Mouse (Mus musculus): Measurements from ENCODE around the gene Qrich1. TPM values are rescaled to one million over a fixed set of nuclear protein-coding genes. Genes with fewer than 3 reads are reported as not detected.
A peak's percentile ranks its signal among the peaks of the same experiment; 100 is the strongest.

Gene Qrich1
- total RNA-seq, 2 experiments from 2014 or later, result 61.6 to 65.7 TPM

GRCm38 (mm10) chr9:108491286-108491580 is 25.4 kb upstream of the Qrich1 start:
- intact Hi-C loops (cut with DNase I), result no loop called here
- DNase-seq (ENCODE audit: low spot score), result no peak

DNA sequence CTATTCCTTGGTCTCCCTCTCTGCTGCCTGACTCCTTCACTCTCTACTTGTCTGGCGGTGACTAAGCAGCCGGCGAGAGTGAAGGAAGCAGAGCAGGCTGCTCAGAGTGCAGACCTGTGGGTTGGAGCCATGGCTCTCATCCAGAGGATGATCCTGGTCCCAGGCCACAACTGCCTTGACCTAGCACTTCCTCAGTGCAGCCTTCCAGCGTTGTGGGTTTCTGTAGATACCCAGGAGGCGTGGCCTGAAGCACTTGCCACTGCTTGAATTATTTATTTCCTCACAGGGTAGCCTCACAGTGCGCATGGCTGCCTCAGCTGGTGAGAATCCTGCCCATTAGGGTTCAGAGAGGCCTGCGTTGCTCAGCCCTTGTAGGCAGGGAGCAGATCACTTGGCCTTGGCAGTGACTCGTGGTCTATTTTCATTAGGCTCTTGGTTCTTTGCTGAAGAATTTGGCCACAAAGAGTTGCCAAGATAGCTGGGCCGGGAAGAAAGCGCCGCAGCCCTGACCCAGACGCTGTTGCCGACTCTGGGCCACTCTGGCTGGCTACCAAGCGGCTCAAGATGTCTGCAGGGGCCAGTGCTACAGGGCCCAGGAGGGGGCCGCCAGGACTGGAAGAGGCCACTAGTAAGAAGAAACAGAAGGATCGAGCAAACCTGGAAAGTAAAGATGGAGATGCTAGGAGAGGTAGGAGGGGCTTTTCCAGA is 24.4 kb upstream of the Qrich1 start:
- DNase-seq (ENCODE audit: low spot score), result no peak

DNA sequence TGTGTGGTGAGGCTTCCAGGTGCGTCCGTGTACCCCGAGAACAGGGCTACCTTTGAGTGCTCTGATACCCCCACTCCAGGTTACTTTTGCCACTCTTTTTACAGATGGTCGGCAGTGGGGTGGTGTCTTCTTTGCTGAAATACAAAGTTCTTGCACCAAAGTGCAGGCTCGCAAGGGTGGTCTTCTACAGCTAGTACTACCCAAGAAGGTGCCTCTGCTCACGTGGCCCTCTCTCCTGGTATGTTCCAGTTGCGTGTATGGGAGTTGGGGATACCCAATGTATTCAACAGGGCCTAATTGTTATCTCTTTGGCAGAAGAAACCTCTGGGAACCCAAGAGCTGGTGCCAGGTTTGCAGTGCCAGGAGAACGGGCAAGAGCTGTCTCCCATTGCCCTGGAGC is 23.4 kb upstream of the Qrich1 start:
- intact Hi-C loops (cut with DNase I), result loop anchor here (2.0 kb wide), 1 partner anchor 22 kb away; no protein-coding TSS in a partner anchor

More for the DNA sequence above, 24.4 kb upstream of the Qrich1 start:
- intact Hi-C loops (cut with DNase I), result loop anchor here (2.0 kb wide), 1 partner anchor 23 kb away; no protein-coding TSS in a partner anchor

DNA sequence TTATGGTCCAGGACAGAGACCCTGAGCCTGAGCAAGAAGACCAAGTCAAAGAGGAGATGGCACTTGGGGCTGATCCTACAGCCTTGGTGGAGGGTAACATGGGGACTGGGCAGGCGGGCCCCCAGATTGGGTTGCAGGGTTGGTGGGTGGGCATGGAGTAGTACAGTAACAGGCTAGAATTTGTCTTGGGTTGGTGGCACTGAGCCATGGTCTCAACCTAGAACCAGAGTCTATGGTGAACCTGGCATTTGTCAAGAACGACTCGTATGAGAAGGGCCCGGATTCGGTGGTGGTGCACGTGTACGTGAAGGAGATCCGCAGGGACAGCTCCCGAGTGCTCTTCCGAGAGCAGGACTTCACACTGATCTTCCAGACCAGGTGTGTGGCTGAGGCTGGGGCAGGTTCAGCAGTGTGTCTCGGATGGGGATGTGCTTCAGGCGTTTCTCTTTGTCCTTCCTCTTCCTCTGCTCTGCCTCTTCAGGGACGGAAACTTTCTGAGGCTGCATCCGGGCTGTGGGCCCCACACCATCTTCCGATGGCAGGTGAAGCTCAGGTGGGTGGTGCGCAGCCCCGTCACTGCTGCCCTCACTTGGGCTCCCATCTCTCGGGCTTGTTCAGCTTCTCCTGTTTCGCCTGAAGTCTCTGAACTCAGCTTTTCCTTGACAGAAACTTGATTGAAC is 22.3 kb upstream of the Qrich1 start:
- intact Hi-C loops (cut with DNase I), result no loop called here
- no peak for DNase-seq (ENCODE audit: low spot score)

More for the DNA sequence above, 23.4 kb upstream of the Qrich1 start:
- DNase-seq (ENCODE audit: low spot score), result no peak

GRCm38 (mm10) chr9:108494905-108495304 is 21.7 kb upstream of the Qrich1 start:
- intact Hi-C loops (cut with DNase I), result no loop called here
- no peak for DNase-seq (ENCODE audit: low spot score)

DNA sequence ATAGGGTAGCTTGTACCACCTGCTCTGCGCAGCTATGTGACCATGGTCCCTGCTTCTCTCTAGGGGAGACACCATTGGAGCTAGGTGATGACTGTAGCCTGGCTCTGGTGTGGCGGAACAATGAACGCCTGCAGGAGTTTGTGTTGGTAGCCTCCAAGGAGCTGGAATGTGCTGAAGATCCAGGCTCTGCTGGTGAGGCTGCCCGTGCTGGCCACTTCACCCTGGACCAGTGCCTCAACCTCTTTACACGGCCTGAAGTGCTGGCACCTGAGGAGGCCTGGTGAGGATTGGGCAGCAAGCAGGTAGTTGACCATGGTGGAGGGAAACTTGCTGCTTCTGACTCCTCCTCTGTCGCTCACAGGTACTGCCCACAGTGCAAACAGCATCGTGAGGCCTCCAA is 17.4 kb upstream of the Qrich1 start:
- intact Hi-C loops (cut with DNase I), result no loop called here
- DNase-seq (ENCODE audit: low spot score), result no peak

GRCm38 (mm10) chr9:108499943-108500342 is 16.7 kb upstream of the Qrich1 start:
- no peak for DNase-seq (ENCODE audit: low spot score)
- intact Hi-C loops (cut with DNase I), result no loop called here

DNA sequence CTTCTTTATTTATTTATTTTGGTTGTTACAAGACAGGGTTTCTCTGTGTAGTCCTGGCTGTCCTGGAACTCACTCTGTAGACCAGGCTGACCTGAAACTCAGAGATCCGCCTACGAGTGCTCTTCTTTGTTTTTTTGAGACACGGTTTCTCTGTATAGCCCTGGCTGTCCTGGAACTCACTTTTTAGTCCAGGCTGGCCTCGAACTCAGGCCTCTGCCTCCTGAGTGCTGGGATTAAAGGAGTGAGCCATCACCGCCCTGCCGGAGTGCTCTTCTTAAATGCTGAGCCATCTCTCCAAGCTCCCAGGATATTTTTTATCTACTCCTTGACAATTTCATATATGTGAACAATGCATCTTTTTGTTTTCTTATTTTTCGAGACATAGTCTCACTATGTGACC is 9.7 kb upstream of the Qrich1 start:
- intact Hi-C loops (cut with DNase I), result no loop called here
- no peak for DNase-seq (ENCODE audit: low spot score)

DNA sequence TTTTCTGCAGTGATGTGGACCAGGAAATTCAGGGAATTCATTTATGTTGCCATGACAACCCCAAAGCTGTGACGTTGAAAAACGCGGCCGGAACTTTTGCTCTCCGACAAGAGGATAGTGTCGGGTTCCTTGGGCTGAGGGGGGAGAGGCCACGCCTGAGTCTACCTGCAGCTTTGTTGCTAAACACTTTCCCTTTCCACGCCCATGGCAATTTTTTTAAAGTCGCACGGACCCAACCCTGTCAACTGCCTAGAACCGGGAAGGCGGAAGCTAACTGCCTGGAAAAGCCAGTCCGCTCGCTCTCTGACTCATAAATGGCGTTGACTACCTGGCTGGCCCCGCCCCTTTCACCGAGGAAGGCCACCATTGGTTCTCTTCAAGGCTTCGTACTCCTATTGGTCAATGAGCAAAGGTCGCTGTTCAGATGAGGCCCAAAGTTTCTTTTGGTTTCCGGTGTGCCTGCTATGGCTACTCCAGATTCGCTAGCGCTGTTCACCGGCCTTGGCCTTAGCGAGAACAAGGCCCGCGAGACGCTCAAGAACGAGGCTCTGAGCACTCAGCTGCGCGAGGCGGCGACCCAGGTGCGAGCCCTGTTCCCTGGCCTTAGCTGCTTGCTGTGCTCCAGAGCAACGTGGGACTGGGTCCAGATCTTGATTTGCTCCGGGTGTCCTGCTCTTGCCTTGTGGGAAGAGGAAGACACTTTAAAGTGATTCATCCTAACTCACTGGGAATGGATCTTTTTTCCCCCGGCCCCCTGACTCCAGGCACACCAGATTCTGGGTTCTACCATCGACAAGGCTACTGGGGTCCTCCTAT is 8.8 kb upstream of the Qrich1 start, which contains the start of gene Qars:
Qars (plus strand) TSS at position 88 of the 816 bp plus-strand sequence.
- intact Hi-C loops (cut with DNase I), result no loop called here
- DNase-seq (ENCODE audit: low spot score), result peak; percentile 90

DNA sequence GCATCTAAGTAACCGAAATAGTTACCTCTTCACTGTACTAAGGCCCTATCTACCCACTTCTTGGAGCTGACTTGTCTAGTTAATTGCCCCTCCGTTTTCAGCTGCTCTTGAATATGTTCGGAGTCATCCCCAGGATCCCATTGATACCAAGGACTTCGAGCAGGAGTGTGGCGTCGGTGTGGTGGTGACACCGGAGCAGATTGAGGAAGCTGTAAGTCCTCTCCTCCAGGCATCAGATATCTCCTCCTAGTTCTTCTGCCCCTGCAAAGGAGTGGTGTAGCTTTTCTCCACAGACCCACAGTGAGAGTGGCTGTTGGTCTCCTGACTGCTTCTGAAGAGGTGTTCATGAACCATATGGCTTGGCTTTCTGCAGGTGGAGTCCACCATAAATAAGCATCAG is 7.8 kb upstream of the Qrich1 start:
- DNase-seq (ENCODE audit: low spot score), result no peak
- intact Hi-C loops (cut with DNase I), result no loop called here

GRCm38 (mm10) chr9:108517253-108517930 is 786 bp downstream of the Qrich1 start:
- intact Hi-C loops (cut with DNase I), result no loop called here

DNA sequence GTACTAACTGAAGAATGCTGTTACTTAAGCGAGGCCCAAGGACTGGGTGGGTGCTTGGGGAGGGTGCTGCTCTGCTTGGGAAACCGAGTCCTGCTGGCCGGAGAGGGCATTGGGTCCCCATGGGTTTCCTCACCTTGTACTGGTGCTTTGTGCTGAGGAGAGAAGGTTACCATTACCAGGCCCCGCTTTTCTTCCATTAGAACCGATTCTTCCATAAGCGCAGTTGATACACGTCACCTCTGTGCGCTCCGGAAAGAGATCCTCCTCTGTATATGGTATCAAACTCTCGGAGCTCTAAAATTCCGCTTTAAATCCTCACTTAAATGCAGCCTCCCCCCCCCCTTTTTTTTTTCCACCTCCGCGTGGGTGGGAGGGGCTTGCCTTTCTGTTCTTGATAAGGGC is 1.3 kb downstream of the Qrich1 start:
- no peak for DNase-seq (ENCODE audit: low spot score)
- intact Hi-C loops (cut with DNase I), result no loop called here

More at GRCm38 (mm10) chr9:108517253-108517930, 786 bp downstream of the Qrich1 start:
- peak; percentile 71 for DNase-seq (ENCODE audit: low spot score)

GRCm38 (mm10) chr9:108521604-108522003 is 5.0 kb downstream of the Qrich1 start:
- no peak for DNase-seq (ENCODE audit: low spot score)

DNA sequence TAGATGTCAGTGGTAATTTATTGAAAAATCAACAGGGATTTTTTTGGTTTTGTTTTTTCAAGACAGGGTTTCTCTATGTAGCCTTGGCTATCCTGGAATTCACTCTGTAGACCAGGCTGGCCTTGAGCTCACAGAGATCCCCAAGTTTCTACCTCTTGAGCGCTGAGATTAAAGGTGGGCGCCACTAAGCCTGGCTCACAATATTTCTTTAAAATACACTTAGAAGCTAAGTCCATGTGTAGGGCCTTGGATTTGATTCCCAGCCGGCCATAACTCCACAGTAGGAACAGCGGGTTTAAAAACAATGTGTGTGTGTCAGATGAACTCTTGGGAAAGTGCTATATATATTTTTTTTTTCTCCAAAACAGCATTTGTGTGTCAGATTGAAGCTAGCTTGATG is 6.7 kb downstream of the Qrich1 start:
- intact Hi-C loops (cut with DNase I), result loop anchor here (5.0 kb wide), 1 partner anchor 34 kb away; no protein-coding TSS in a partner anchor
- no peak for DNase-seq (ENCODE audit: low spot score)

More at GRCm38 (mm10) chr9:108521604-108522003, 5.0 kb downstream of the Qrich1 start:
- intact Hi-C loops (cut with DNase I), result loop anchor here (5.0 kb wide), 1 partner anchor 36 kb away; no protein-coding TSS in a partner anchor

DNA sequence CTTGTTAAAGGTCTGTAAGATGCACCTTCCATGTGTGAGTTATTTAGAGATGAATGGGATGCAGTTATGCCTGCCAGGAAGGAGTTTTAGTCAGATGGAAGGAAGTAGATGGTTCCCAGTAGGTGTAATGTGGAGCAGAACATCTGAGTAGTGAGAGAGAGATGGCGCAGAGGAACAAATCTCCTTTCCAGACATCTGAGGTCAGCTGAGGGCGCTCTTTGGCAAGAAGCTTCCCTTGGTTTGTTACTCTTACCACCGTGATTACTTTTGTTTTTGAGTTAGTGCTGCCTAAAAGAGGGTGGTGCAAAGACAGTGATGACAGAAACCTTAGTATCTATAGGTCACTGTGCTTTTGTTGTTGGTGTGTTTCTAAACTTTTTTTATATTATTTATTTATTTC is 8.8 kb downstream of the Qrich1 start:
- no peak for DNase-seq (ENCODE audit: low spot score)
- intact Hi-C loops (cut with DNase I), result no loop called here

DNA sequence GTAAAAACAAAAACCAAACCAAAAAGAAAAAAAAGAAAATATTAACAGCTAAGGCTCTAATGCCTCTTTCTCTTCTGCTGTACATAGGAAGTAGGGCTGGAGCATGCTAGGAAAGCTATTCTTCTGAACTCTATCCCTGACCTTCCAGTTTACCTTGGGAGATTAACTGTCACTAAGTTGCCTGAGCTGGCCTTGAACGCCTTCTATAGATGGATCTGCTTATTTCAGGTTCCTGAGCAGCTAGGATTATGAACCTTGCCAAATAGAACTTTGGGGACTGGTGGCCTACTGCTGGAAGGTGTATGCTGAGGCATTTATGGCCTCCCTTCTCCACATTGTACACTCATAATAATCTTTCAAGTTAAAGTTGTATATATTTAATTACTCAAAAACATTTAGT is 14.3 kb downstream of the Qrich1 start:
- DNase-seq (ENCODE audit: low spot score), result no peak
- intact Hi-C loops (cut with DNase I), result no loop called here

DNA sequence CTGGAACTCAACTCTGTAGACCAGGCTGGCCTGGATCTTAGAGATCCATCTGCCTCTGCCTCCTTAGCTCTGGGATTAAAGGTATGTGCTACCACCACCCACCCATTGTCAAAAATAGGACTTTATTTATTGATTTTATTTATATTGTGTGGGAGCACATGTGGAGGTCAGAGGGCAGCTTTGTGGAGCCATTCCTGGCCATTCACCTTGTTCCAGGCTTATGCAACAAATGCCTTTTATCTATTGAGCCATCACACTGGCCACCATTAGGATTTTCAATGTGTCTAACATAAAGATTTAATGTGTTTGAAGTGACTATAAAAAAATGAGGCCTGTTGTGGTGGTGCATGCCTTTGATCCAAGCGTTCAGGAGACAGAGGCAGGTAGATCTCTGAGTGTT is 14.9 kb downstream of the Qrich1 start:
- no peak for DNase-seq (ENCODE audit: low spot score)
- intact Hi-C loops (cut with DNase I), result no loop called here

GRCm38 (mm10) chr9:108540846-108541245 is 24.2 kb downstream of the Qrich1 start:
- DNase-seq (ENCODE audit: low spot score), result no peak
- intact Hi-C loops (cut with DNase I), result no loop called here

DNA sequence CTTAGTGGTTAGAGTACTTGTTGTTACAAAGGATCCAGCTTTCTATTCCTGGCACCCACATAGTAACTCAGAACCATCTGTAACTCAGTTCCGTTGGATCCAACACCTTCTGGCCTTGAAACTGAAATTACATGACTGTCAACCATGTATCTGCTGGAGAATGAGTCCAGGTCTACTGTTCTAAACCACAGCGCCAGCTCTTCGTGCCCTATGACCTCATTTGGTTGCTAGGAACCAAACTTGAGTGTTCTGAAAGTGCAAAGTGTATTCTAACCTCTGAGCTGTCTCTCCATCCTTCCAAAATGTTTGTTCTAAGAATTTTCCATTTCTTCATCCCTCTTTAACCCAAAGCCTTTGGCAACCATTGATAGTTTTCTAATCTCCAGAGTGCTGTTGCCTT is 29.4 kb downstream of the Qrich1 start:
- intact Hi-C loops (cut with DNase I), result no loop called here
- DNase-seq (ENCODE audit: low spot score), result no peak

GRCm38 (mm10) chr9:108546875-108547274 is 30.3 kb downstream of the Qrich1 start:
- no peak for DNase-seq (ENCODE audit: low spot score)
- intact Hi-C loops (cut with DNase I), result no loop called here
